Mouse (Mus musculus) kidney, postnatal 10 days (tissue): ENCODE measurements around the gene Hoxb6.

Source experiments
- DNase-seq: peaks from one replicate; pipeline ENCODE4 v3.0.0; 2021; ENCODE audit warnings: mixed read lengths

Hoxb6 gene

GRCm38 (mm10) chr11:96291681-96292564 lies at the start of gene Hoxb6:
Gene Hoxb6 (plus strand): TSS chr11:96292476.
- DNase-seq, result peak; percentile 90

GRCm38 (mm10) chr11:96250901-96251300 lies 41.4 kb upstream of the Hoxb6 start:
- DNase-seq, result peak; percentile 83

- peak; percentile 68 for DNase-seq
Observed at GRCm38 (mm10) chr11:96251480-96252031, 40.7 kb upstream of the Hoxb6 start.

GRCm38 (mm10) chr11:96252541-96253120 lies 39.6 kb upstream of the Hoxb6 start:
- peak; percentile 19 for DNase-seq

- peak; percentile 64 for DNase-seq
Observed at GRCm38 (mm10) chr11:96254221-96254620, 38.1 kb upstream of the Hoxb6 start.

- peak; percentile 49 for DNase-seq
Observed at GRCm38 (mm10) chr11:96255111-96255995, 36.9 kb upstream of the Hoxb6 start.

- DNase-seq, result no peak
Observed at GRCm38 (mm10) chr11:96255996-96256445, 36.3 kb upstream of the Hoxb6 start.

GRCm38 (mm10) chr11:96257141-96257540 lies 35.1 kb upstream of the Hoxb6 start:
- DNase-seq, result no peak

GRCm38 (mm10) chr11:96259038-96259437 lies 33.2 kb upstream of the Hoxb6 start:
- DNase-seq, result peak; percentile 76

GRCm38 (mm10) chr11:96259511-96259910 lies 32.8 kb upstream of the Hoxb6 start:
- no peak for DNase-seq

- peak; percentile 64 for DNase-seq
Observed at GRCm38 (mm10) chr11:96260310-96260970, 31.8 kb upstream of the Hoxb6 start.

GRCm38 (mm10) chr11:96261323-96261890 lies 30.9 kb upstream of the Hoxb6 start:
- DNase-seq, result peak; percentile 95

- no peak for DNase-seq
Observed at GRCm38 (mm10) chr11:96262262-96262830, 29.9 kb upstream of the Hoxb6 start.

- no peak for DNase-seq
Observed at GRCm38 (mm10) chr11:96263636-96264389, 28.5 kb upstream of the Hoxb6 start.

GRCm38 (mm10) chr11:96264390-96265020 lies 27.8 kb upstream of the Hoxb6 start:
- DNase-seq, result no peak

- peak; percentile 90 for DNase-seq
Observed at GRCm38 (mm10) chr11:96265954-96266353, 26.3 kb upstream of the Hoxb6 start.

- DNase-seq, result no peak
Observed at GRCm38 (mm10) chr11:96267021-96267920, 25.0 kb upstream of the Hoxb6 start.

GRCm38 (mm10) chr11:96268031-96268745 lies 24.1 kb upstream of the Hoxb6 start:
- no peak for DNase-seq
